Mouse (Mus musculus) CD4-positive, CD25-positive, alpha-beta regulatory T cell, adult 2 months (primary cell): Measurements from ENCODE around the gene D7Ertd443e.
A peak's percentile ranks its signal among the peaks of the same experiment; 100 is the strongest.

Source experiments
- DNase-seq: peaks from one replicate; pipeline ENCODE4 v3.0.0-alpha.2; 2012; ENCODE audit warnings: low read depth, low spot score

Gene D7Ertd443e

GRCm38 (mm10) chr7:134289126-134289525, 96.3 kb downstream of the D7Ertd443e start:
- no peak for DNase-seq

- DNase-seq = no peak
Observed at GRCm38 (mm10) chr7:134287570-134288222, 97.8 kb downstream of the D7Ertd443e start.

DNA sequence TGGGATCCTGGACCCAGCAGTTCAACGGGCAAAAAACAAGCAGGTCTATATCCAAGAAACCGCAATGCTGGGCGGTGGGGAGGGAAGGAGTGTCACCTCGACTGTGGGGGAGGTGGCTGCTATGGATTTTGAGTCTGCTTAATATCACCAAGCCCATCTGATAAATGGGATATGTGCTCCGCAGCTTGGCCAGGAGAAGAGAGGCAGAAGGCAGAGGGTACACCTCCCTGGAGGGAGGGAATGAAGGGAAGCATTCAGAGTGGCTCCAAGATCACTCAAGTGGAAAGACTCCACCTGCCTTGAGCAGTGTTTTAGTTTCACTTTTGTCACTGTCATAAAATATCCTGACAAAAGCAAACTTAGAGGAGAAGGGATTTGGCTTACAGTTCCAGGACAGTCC, 112.5 kb downstream of the D7Ertd443e start:
- DNase-seq = no peak

- no peak for DNase-seq
Observed at GRCm38 (mm10) chr7:134272421-134272820, 113.0 kb downstream of the D7Ertd443e start.

GRCm38 (mm10) chr7:134265783-134266182, 119.7 kb downstream of the D7Ertd443e start:
- no peak for DNase-seq

- peak; percentile 33 for DNase-seq
Observed at GRCm38 (mm10) chr7:134263146-134263906, 122.1 kb downstream of the D7Ertd443e start.

GRCm38 (mm10) chr7:134261003-134261701, 124.3 kb downstream of the D7Ertd443e start:
- no peak for DNase-seq

DNA sequence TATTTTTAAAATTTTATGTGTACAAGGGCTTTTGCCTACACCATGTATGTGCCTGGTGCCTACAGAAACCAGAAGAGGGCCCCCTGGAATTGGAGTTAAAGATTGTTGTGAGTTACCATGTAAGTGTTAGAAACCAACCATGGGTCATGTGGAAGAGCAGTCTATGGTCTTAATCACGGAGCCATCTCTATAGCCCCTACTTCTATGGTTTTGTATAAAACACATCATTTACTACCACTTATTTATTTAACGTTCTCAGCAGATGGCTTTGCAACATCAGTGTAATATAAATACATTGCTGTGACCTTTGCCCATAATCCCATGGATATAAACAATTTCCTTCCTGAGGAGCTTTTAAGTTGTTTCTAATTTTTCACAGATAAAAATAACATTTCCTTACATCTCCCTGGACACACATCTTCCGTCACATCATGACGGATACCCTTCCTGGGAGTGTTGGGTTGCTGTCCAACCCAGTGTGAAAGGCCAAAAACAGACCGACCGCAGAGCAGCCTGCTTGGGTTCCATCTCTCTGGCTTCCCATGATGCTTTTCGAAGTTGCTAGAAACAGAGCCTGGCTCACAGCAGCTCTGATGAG, 135.1 kb downstream of the D7Ertd443e start:
- no peak for DNase-seq

DNA sequence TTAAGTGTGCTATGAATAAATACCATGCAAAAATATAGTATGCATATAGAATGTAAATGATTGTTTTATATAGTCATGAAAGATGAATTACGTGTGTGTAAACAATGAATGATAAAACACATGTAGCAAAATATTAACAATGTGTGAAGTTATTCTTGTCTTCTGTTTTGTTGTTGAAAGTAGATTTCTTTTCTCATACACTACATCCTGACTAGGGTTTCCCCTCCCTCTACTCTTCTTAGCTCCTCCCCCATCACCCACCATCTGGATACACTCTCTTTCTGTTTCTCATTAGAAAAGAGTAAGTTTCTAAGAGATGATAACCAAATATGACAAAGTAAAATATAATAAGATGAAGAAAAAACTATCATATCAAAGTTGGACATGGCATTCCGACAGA, 137.4 kb downstream of the D7Ertd443e start:
- DNase-seq = no peak

DNA sequence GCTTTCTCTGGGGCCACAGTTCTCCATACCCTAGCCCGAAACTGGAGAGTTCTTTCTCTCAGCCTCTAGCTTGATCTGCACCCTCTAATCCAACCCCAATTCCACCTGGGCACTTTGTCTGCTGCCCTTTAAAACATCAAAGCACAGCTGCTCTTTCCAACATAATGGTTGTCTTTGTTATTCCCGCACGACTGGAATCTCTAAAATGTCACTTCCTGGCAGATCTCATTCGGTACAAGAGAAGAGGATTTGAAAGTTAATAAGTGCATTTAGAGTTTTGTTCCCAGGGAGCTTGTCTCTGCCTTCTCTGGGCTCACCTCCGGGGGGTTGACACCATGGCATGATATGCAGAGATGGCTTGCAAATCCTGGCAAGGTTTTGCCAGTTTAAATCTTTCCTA, 138.8 kb downstream of the D7Ertd443e start:
- no peak for DNase-seq

GRCm38 (mm10) chr7:134242773-134243172, 142.7 kb downstream of the D7Ertd443e start:
- DNase-seq = no peak

DNA sequence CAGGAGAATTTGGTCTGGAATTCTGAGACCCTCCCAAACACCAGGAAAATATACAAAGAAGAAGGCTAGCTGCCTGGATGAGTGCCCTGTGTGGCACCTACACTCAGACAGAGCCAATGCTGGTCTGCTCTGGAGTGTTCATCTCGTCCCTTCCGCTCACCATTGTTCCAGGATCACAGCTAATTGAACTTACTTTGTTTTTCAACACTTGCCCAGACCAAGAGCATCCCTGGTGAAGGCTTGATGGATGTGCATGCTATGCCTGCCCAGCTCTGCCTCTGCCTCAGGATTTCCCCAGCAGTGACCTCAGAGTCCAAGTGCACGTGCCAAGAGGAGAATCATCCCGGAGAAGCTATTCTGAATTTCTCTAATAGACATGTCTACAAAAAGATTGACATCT, 144.2 kb downstream of the D7Ertd443e start:
- no peak for DNase-seq

GRCm38 (mm10) chr7:134240579-134240978, 144.9 kb downstream of the D7Ertd443e start:
- no peak for DNase-seq

DNA sequence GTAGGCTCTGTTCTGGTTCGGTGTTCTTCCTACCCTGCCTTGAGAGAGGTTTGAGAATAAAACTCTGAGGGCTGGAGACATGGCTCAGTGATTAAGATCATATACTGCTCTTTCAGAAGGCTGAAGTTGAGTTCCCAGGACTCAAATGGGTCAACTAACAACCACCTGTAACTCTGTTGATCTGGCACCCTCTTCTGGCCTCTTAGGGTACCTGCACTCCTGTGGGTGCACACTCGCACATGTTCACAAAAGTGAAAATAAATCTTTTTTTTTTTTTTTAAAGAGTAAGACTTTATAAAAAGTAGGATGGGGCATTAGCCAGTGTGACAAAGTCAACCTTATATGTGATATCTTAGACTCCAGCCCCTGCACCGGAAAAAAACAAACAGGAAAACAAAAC, 146.6 kb downstream of the D7Ertd443e start:
- DNase-seq = no peak

DNA sequence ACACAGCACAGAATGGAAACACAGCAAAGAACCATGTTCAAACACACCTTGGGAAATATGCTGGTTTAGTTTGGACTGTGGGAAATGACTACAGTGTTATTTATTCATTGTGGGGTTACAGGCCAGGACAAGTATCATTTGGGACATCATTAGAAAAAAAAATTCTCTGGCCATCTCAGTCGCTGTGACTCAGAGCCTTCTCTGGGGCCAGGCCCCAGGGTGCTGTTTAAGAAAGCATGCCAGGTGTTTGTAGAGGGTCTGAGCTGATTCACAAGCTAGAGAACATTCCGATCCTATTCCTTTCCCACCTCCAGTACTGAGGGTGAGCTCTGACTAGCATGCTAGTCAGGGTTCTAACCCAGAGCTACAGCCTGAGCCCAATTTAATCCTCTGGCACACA, 148.1 kb downstream of the D7Ertd443e start:
- DNase-seq = no peak

DNA sequence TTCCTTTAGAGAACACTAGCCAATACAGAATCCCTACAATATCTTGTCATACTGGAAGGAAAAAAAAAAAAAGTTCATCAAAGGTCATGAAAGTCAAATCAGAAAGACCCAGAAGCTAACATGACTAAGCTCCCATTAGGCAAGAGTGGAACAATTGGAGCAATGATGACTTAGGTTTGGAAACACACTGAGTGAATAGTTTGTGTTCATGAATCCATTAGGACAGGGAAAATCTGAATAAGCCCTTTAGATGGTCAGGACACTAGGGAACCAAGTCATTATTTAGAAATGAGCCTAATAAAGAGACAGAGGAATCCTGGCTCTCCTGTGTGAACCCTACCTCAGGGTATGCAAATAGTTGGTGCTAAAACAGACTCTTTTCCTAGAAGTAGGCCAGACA, 148.7 kb downstream of the D7Ertd443e start:
- no peak for DNase-seq

- no peak for DNase-seq
Observed at GRCm38 (mm10) chr7:134235552-134235951, 149.9 kb downstream of the D7Ertd443e start.

DNA sequence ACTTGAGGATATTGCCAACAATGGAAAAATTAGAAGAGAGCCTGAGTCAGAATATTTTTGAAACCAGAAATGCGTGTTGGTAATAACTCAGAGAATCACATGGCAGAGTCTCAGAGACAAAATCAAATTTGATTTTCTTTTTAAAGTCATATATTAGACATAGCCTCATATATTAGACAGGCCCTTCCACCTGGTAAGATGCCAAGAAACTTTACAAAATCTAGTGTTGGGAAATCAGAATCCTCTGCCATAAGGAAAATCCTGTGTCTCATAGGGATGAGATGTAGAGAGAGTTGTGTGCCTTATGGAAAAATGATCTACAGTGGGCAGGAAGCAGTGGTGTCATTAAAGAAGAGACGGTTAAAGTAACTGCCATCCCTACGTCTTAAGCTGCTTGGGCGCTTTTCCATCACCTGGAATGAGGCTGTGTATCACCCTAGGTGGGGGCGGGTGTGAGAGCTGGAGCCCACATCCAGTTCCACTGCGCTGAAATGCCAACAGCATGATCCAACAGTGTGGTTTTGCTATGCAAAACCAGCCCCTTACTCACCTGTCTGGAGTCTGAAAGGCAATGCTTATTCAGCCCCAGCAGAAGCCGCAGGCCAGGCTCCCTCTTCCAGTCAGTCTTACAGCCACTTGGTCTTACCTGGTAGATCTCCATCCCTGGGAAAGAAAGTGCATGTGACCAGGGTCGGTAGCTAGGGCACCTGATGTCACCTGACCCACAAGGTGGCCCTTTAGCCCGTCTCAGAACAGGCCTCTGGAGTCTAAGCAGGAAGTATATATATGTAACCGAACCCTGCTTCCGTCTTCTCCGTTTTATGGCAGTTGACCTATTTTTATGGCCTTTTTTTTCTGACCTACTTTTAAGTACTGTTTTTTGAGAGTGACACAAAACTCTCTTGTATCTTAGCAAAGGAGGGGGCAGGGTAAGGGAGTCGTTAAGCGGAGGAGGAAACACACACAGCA, 153.8 kb downstream of the D7Ertd443e start, which contains the start of gene Adam12:
Gene Adam12 (minus strand): TSS at position 769 of the 969 bp plus-strand sequence.
- DNase-seq = peak; percentile 11

DNA sequence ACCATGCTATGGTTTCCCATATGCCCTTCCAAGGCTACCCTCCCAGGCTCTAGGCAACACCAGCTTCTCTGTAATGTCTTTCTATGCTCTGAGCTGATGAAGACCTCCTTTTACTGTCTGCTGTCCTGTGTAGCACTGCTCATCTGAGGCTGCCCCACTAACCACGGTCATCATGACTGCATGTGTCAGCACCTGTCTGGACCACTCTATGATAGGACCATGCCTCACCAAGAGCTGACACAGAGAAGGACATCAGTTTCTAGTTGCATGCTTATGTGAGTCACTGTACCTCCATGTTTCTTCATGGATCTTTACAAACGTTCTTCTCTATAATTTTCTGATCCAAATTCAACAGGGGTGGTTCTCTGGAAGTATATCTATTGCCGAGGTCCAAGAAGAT, 154.8 kb downstream of the D7Ertd443e start:
- DNase-seq = no peak

GRCm38 (mm10) chr7:134229899-134230298, 155.6 kb downstream of the D7Ertd443e start:
- DNase-seq = no peak
